Mouse (Mus musculus): ENCODE measurements around the gene Cdh8. TPM values are rescaled to one million over a fixed set of nuclear protein-coding genes. Genes with fewer than 3 reads are reported as not detected.

The Cdh8 gene
- polyA plus RNA-seq (2021; fragmentation: Nextera tagmentation) = 18.0 and 19.0 TPM in 2 replicates
- long read RNA-seq, experiment 1, full-length matches to known transcripts = 26 of 65 reads
- long read RNA-seq, experiment 1, partial matches to known transcripts = 18 of 65 reads
- long read RNA-seq, experiment 1, other reads (novel, unspliced or antisense) = 21 of 65 reads
- long read RNA-seq, experiment 2, full-length matches to known transcripts = 84 of 137 reads
- long read RNA-seq, experiment 2, partial matches to known transcripts = 29 of 137 reads
- long read RNA-seq, experiment 2, other reads (novel, unspliced or antisense) = 24 of 137 reads

GRCm38 (mm10) chr8:99415966-99416781, at the start of gene Cdh8:
TSS of gene Cdh8 (minus strand) at chr8:99416471.

